Mouse (Mus musculus) CH12.LX (cell line): ENCODE results near the gene Tnfrsf9. TPM values are rescaled to one million over a fixed set of nuclear protein-coding genes. Genes with fewer than 3 reads are reported as not detected.

ENCODE experiments used
- DNase-seq: peaks from one replicate; pipeline ENCODE4 v3.0.0-alpha.2; 2013; ENCODE audit errors: extremely low read depth
- H3K27ac ChIP-seq: 2 replicates; pipeline ENCODE4 v1.5.1; 2012; ENCODE audit warnings: low read depth, mild to moderate bottlenecking, control low read depth, moderate library complexity; ENCODE audit not compliant: insufficient read depth
- H3K27me3 ChIP-seq: replicated peaks from 2 replicates; pipeline ENCODE3; 2012; ENCODE audit warnings: inconsistent platforms
- H3K36me3 ChIP-seq, 2 experiments: replicated peaks in 1 of 2; 2 replicates each; pipeline versions ENCODE3 to v1.6.1; 2012; ENCODE audit warnings: inconsistent platforms in 1 of 2, low read length in 1 of 2, mild to moderate bottlenecking in 1 of 2, mixed read lengths in 1 of 2, moderate library complexity in 1 of 2; ENCODE audit not compliant: control insufficient read depth in 1 of 2, insufficient read depth in 1 of 2
- H3K4me1 ChIP-seq, 2 experiments: 2 replicates each; pipeline ENCODE4 v1.6.1; 2012; ENCODE audit warnings: inconsistent platforms in 1 of 2, moderate library complexity in 1 of 2; ENCODE audit not compliant: insufficient read depth in 2 of 2, control insufficient read depth in 1 of 2
- H3K4me2 ChIP-seq: 2 replicates; pipeline ENCODE4 v1.6.1; 2012; ENCODE audit warnings: low read depth, mild to moderate bottlenecking, control low read depth; ENCODE audit not compliant: poor library complexity, insufficient read depth, severe bottlenecking
- H3K4me3 ChIP-seq, 3 experiments: fragments of 150-350 bp in 1 of 3; sonication (generic) in 1 of 3; replicated peaks in 1 of 3; 2 replicates each; pipeline versions ENCODE3 to v1.5.1; 2011 to 2012; ENCODE audit warnings: low read depth in 2 of 3, low read length in 2 of 3, mild to moderate bottlenecking in 2 of 3, moderate library complexity in 2 of 3, control low read depth in 1 of 3, improper control_type of control experiment in 1 of 3, inconsistent platforms in 1 of 3, mixed read lengths in 1 of 3; ENCODE audit not compliant: poor library complexity in 1 of 3
- H3K79me2 ChIP-seq: replicated peaks from 2 replicates; pipeline ENCODE4 v1.6.1; 2012; ENCODE audit warnings: mild to moderate bottlenecking, moderate library complexity; ENCODE audit not compliant: control insufficient read depth, poor library complexity, insufficient read depth, severe bottlenecking; ENCODE audit errors: extremely low read depth
- H3K9ac ChIP-seq: 2 replicates; pipeline ENCODE4 v1.6.1; 2012; ENCODE audit warnings: low read depth, mild to moderate bottlenecking, control low read depth, moderate library complexity; ENCODE audit not compliant: insufficient read depth
- H3K9me3 ChIP-seq: replicated peaks from 2 replicates; pipeline ENCODE3; 2012; ENCODE audit warnings: low read length, inconsistent platforms, mixed read lengths
- BHLHE40 ChIP-seq: IDR thresholded peaks from 2 replicates; pipeline ENCODE4 v1.6.1; 2011; ENCODE audit warnings: mild to moderate bottlenecking, low read depth, low read length, improper control_type of control experiment
- CHD2 ChIP-seq: IDR thresholded peaks from 2 replicates; pipeline ENCODE4 v1.6.1; 2011; ENCODE audit warnings: low read length, improper control_type of control experiment
- CTCF ChIP-seq, 2 experiments: IDR thresholded peaks in 1 of 2; conservative IDR thresholded peaks in 1 of 2; 2 replicates each; pipeline ENCODE4 v1.5.1; 2011 to 2012; ENCODE audit warnings: low read depth in 2 of 2, low read length in 2 of 2, improper control_type of control experiment in 1 of 2, inconsistent platforms in 1 of 2, mild to moderate bottlenecking in 1 of 2, moderate library complexity in 1 of 2
- GABPA ChIP-seq: IDR thresholded peaks from 2 replicates; pipeline ENCODE4 v1.6.1; 2012; ENCODE audit warnings: low read depth, low read length, improper control_type of control experiment, inconsistent platforms; ENCODE audit not compliant: insufficient replicate concordance
- MAFK ChIP-seq: IDR thresholded peaks from 2 replicates; pipeline ENCODE4 v1.6.1; 2011; ENCODE audit warnings: low read length, improper control_type of control experiment; ENCODE audit not compliant: insufficient replicate concordance
- MAX ChIP-seq: IDR thresholded peaks from 2 replicates; pipeline ENCODE4 v1.6.1; 2011; ENCODE audit warnings: low read length, improper control_type of control experiment
- MXI1 ChIP-seq: IDR thresholded peaks from 2 replicates; pipeline ENCODE4 v1.6.1; 2011; ENCODE audit warnings: mild to moderate bottlenecking, low read depth, low read length, improper control_type of control experiment
- MYC ChIP-seq: IDR thresholded peaks from 2 replicates; pipeline ENCODE4 v1.6.1; 2011; ENCODE audit warnings: low read depth, mild to moderate bottlenecking, improper control_type of control experiment, low read length
- NELFE ChIP-seq: IDR thresholded peaks from 2 replicates; pipeline ENCODE4 v1.6.1; 2011; ENCODE audit warnings: low read depth, low read length, improper control_type of control experiment
- NRF1 ChIP-seq: IDR thresholded peaks from 2 replicates; pipeline ENCODE4 v1.6.1; 2014; ENCODE audit warnings: low read depth, mild to moderate bottlenecking, inconsistent platforms, low read length, improper control_type of control experiment, moderate library complexity
- PAX5 ChIP-seq: IDR thresholded peaks from 2 replicates; pipeline ENCODE4 v1.6.1; 2012; ENCODE audit warnings: low read length, inconsistent platforms, mixed read lengths
- POLR2A ChIP-seq: IDR thresholded peaks from 2 replicates; pipeline ENCODE4 v1.6.1; 2011; ENCODE audit warnings: low read depth, mild to moderate bottlenecking, improper control_type of control experiment, low read length
- POLR2AphosphoS2 ChIP-seq: IDR thresholded peaks from 2 replicates; pipeline ENCODE4 v1.6.1; 2011; ENCODE audit warnings: low read depth, low read length, improper control_type of control experiment
- RCOR1 ChIP-seq: conservative IDR thresholded peaks from 2 replicates; pipeline ENCODE4 v1.6.1; 2012; ENCODE audit warnings: low read depth, mild to moderate bottlenecking, inconsistent platforms, low read length, improper control_type of control experiment
- TCF12 ChIP-seq: IDR thresholded peaks from 2 replicates; pipeline ENCODE4 v1.6.1; 2014; ENCODE audit warnings: low read depth, mild to moderate bottlenecking, inconsistent platforms, low read length, improper control_type of control experiment
- UBTF ChIP-seq: IDR thresholded peaks from 2 replicates; pipeline ENCODE4 v1.6.1; 2012; ENCODE audit warnings: low read depth, mild to moderate bottlenecking, inconsistent platforms, low read length, improper control_type of control experiment, moderate library complexity
- ZMIZ1 ChIP-seq: IDR thresholded peaks from 2 replicates; pipeline ENCODE4 v1.6.1; 2012; ENCODE audit warnings: low read depth, mild to moderate bottlenecking, inconsistent platforms, low read length, improper control_type of control experiment
- dilution Hi-C: fragments of 300-500 bp; cut with MboI; formaldehyde crosslinking; loops from 2 replicates; pipeline ENCODE4 v1.14.3; 2020; ENCODE audit warnings: low sequenced_read_pairs; ENCODE audit not compliant: extremely low pct_unique_long_range_greater_than_20kb, extremely low pct_ligation_motif_present
- in situ Hi-C: fragments of 300-500 bp; cut with MboI; formaldehyde crosslinking; loops from 3 replicates; pipeline ENCODE4 v1.14.3; 2019; ENCODE audit warnings: low sequenced_read_pairs, low pct_ligation_motif_present, low pct_unique_long_range_greater_than_20kb, mixed read lengths
- polyA plus RNA-seq: library from polyadenylated mRNA; unstranded; fragments of >175 nt; gene quantifications from 2 replicates; pipeline ENCODE4 v1.2.1, GENCODE M21; 2012; ENCODE audit warnings: low read depth; ENCODE audit not compliant: insufficient read length
- total RNA-seq, 2 experiments: library from RNA; depleted of rRNA; stranded (reverse); fragments of 300-350 nt in 1 of 2; fragments of >200 nt in 1 of 2; gene quantifications; 2 replicates each; pipeline ENCODE4 v1.2.3; 2012 to 2014

Gene Tnfrsf9
- total and polyA plus RNA-seq, 3 experiments = 2.2 to 3.1 (median 2.9) TPM

DNA sequence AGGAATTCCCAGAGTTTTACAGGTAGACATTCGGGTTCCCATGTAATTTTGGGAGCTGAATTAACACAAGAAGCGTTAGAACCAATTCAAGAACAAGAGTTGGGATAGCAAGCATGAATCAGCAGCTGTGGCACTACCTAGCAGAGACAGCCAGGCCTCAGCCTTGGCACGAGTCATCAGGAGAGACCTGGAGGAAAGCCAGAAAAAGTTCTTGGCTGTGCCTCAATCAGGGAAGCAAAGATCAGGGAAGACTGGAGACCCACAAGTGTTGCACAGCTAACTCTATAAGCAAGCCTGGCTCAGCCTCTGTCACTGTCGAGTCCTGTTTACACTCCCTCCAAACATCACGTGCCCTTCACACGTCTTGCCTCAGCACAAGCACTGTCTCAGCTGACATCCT is 47.9 kb downstream of the Tnfrsf9 start:
- TF ChIP-seq PAX5 (no peak), CHD2 (no peak), BHLHE40 (peak; percentile 27; the same call in 1 of the 2 replicates)
- TF ChIP-seq, all 38 proteins: peak for 1
- H3K27ac ChIP-seq = no peak overlapping the region
- H3K4me1 ChIP-seq = peaks cover 0 to 18% of the 10 kb centered on the region in 2 experiments; a peak in 2 of 4 replicates
- no peaks in the 10 kb centered on the region for H3K36me3 ChIP-seq
- in situ Hi-C loops = loop anchor here (5.0 to 10.0 kb wide), 2 partner anchors 97 to 305 kb away; no protein-coding TSS in a partner anchor
- H3K27me3 ChIP-seq = no peaks in the 10 kb centered on the region
- no peak for DNase-seq
- dilution Hi-C loops = no loop called here
- H3K9ac ChIP-seq = no peak overlapping the region
- no peaks in the 10 kb centered on the region for H3K9me3 ChIP-seq
- H3K79me2 ChIP-seq = no peaks in the 10 kb centered on the region
- no peak overlapping the region for H3K4me2 ChIP-seq
- no peak overlapping the region for H3K4me3 ChIP-seq

DNA sequence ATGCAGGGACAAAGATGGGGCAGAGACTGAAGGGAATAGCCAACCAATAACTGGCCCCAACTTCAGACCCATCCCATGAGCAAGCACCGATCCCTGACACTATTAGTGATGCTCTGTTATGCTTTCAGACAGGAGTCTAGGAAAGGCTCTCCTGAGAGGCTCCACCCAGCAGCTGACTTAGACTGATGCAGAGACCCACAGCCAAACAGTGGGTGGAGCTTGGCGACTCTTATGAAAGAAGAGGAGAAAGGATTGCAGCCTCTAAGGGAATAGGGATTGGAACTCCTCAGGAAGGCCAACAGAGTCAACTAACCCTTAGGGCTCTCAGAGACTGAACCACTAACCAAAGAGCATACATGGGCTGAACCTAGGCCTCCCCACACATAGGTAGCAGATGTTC is 49.3 kb downstream of the Tnfrsf9 start:
- in situ Hi-C loops = loop anchor here (5.0 to 10.0 kb wide), 2 partner anchors 99 to 306 kb away; no protein-coding TSS in a partner anchor
- no peak for DNase-seq
- Histone ChIP-seq H3K4me1 (peaks cover 0 to 18% of the 10 kb centered on the region in 2 experiments; a peak in 2 of 4 replicates), H3K36me3 (no peaks in the 10 kb centered on the region), H3K9ac (no peak overlapping the region), H3K4me3 (no peak overlapping the region), H3K79me2 (no peaks in the 10 kb centered on the region), H3K27me3 (no peaks in the 10 kb centered on the region), H3K4me2 (no peak overlapping the region), H3K9me3 (peaks cover 1% of the 10 kb centered on the region), H3K27ac (no peak overlapping the region)
- no peak for TF ChIP-seq UBTF
- no peak for TF ChIP-seq PAX5
- no peak for TF ChIP-seq ZMIZ1
- no peak for TF ChIP-seq NRF1
- TF ChIP-seq TCF12 = no peak
- no peak for TF ChIP-seq POLR2A
- TF ChIP-seq MYC = no peak
- no peak for TF ChIP-seq RCOR1
- TF ChIP-seq BHLHE40 = no peak
- no peak for TF ChIP-seq MAFK
- TF ChIP-seq CHD2 = no peak
- no peak for TF ChIP-seq MXI1
- no peak for TF ChIP-seq NELFE
- TF ChIP-seq MAX = no peak
- TF ChIP-seq GABPA = no peak
- TF ChIP-seq CTCF (conservative IDR thresholded peaks at IDR 0.05 in 1 of 2, IDR thresholded peaks at IDR 0.05 in 1 of 2; ENCODE audit: low read depth in 2 of 2, low read length in 2 of 2) = no peak
- no peak for TF ChIP-seq POLR2AphosphoS2
- dilution Hi-C loops = no loop called here
